Mouse (Mus musculus): ENCODE measurements around the gene Sprr4. TPM values are rescaled to one million over a fixed set of nuclear protein-coding genes. Genes with fewer than 3 reads are reported as not detected.

The Sprr4 gene
- not detected for total RNA-seq (2023)

DNA sequence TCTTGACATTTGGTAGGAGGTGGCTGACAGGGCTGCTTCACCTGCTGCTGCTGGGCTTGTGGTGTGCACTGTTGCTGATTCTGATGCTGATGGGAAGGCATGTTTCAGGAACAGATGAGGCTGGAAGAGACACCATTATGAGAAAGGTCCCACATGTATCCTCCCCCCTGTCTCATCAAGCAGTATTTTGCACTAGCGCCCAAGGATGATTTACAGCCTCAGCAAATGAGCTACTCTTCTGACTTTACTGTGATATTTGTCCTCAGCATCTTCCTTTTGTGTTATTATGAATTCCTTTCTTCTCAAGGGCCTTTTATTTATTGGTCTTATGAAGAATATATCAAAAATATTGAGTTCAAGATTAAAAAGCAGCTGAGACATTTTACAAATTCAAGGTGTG, at the start of gene Sprr4:
Gene Sprr4 (minus strand): TSS at position 101 of the 400 bp plus-strand sequence.

DNA sequence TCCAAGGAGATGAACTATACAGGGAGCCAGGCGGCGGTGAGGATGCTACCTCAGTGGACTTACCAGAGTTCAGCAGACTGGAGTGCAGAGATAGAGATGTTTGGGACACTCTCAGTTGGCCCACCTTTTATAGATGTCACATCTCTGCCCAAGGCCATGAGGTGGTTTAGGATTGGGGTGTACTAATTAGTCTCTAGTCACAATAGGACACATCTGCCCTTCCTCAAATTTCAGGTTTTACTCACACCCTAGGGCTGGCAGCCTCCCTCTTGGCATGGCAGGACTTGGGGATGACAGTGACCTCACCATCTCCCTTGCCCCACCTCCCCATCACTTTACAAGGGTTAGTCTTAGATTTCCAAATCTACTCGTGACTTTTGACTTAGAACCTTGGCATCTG, 34.1 kb upstream of the Sprr4 start, which contains the start of gene 2310046K23Rik:
Gene 2310046K23Rik (minus strand): TSS at position 101 of the 400 bp plus-strand sequence.

DNA sequence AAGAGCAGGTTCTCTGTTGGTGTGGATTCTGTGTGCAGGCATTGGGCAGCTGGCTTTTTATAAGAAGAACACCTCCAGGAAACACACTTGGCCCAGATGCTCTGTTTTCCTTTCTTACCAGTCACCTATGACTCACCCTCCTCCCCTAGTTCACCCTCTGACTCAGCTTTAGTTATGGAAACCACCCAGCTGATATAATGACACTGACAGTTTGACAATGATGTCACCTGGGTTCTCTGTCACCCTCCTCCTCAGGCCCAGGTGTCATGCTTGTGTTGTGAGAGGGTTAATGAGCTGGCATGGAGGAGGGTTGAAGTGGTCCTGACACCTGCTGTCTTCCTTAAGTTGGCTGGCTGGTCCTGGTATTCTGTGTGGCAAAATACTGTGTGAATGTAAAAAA, 14.4 kb downstream of the Sprr4 start, which contains the start of gene Sprr1a:
Gene Sprr1a (minus strand): TSS at position 33 of the 400 bp plus-strand sequence.

DNA sequence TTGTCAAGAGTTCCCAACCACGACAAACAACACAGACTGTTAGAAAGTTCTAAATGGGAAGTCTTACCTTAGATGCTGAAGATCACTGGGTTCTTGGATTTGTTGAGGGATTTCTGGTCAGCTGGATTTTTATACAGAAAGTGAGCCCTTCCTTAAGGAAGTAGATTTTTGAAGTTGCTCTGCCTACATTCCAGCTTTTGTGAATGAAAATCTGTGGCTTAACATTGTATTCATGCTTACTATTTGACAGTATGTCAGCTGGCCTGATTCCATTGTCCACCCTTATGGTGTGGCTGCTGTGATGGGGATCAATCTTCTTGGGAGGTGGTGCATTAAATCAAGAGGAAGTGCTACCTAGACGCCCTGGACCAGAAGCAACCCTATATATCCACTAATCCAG, 41.7 kb downstream of the Sprr4 start, which contains the start of gene Sprr3:
Gene Sprr3 (minus strand): TSS at position 101 of the 400 bp plus-strand sequence.

Other genes with a start within 250 kb of the Sprr4 start
- not detected for gene Sprr2a3, start 215.1 kb downstream of the Sprr4 start, total RNA-seq (2023)
- not detected for gene Sprr2b, start 183.9 kb downstream of the Sprr4 start, total RNA-seq (2023)
- gene Sprr2d, start 161.4 kb downstream of the Sprr4 start, total RNA-seq (2023) = not detected
- not detected for gene Sprr2e, start 148.3 kb downstream of the Sprr4 start, total RNA-seq (2023)
- not detected for gene Sprr2f, start 135.3 kb downstream of the Sprr4 start, total RNA-seq (2023)
- gene Sprr2h, start 114.8 kb downstream of the Sprr4 start, total RNA-seq (2023) = not detected
- not detected for gene Sprr2i, start 92.5 kb downstream of the Sprr4 start, total RNA-seq (2023)
- gene Sprr2j-ps, start 82.4 kb downstream of the Sprr4 start, total RNA-seq (2023) = not detected
- gene Gm9774, start 71.1 kb downstream of the Sprr4 start, total RNA-seq (2023) = 0.76 TPM
- gene Sprr2k, start 67.9 kb downstream of the Sprr4 start, total RNA-seq (2023) = not detected
- gene Sprr1b, start 61.7 kb downstream of the Sprr4 start, total RNA-seq (2023) = not detected
- not detected for gene Sprr3, start 41.8 kb downstream of the Sprr4 start, total RNA-seq (2023)
- not detected for gene Sprr1a, start 14.6 kb downstream of the Sprr4 start, total RNA-seq (2023)
- not detected for gene 2310046K23Rik, start 34.0 kb upstream of the Sprr4 start, total RNA-seq (2023)
- not detected for gene Ivl, start 73.2 kb upstream of the Sprr4 start, total RNA-seq (2023)
- not detected for gene Smcp, start 88.5 kb upstream of the Sprr4 start, total RNA-seq (2023)
- gene 2210017I01Rik, start 107.0 kb upstream of the Sprr4 start, total RNA-seq (2023) = not detected
- not detected for gene Lce6a, start 121.2 kb upstream of the Sprr4 start, total RNA-seq (2023)
- not detected for gene Lce1a1, start 147.8 kb upstream of the Sprr4 start, total RNA-seq (2023)
- gene Lce1b, start 156.4 kb upstream of the Sprr4 start, total RNA-seq (2023) = not detected
- gene Lce1a2, start 169.8 kb upstream of the Sprr4 start, total RNA-seq (2023) = not detected
- not detected for gene Lce1c, start 178.8 kb upstream of the Sprr4 start, total RNA-seq (2023)
- gene Lce1d, start 186.7 kb upstream of the Sprr4 start, total RNA-seq (2023) = not detected
- gene Lce1e, start 208.6 kb upstream of the Sprr4 start, total RNA-seq (2023) = not detected
- gene Lce1f, start 219.9 kb upstream of the Sprr4 start, total RNA-seq (2023) = not detected
- not detected for gene Gm38119, start 238.6 kb upstream of the Sprr4 start, total RNA-seq (2023)

Measured in CD4-positive naive resting alpha-beta T cell, adult 76 days (primary cell).